Mouse (Mus musculus) liver, adult 2 months (tissue): ENCODE results near the gene Snrnp200.

Experiments
- CTCF ChIP-seq: fragments of 200-500 bp; IDR thresholded peaks from 2 replicates; pipeline ENCODE4 v1.5.1; 2011; ENCODE audit warnings: low read depth, low read length, control low read depth
- POLR2A ChIP-seq: fragments of 200-500 bp; IDR thresholded peaks from 2 replicates; pipeline ENCODE4 v1.6.1; 2011; ENCODE audit warnings: low read length, control low read depth; ENCODE audit not compliant: insufficient read depth; ENCODE audit errors: extremely low read depth

DNA sequence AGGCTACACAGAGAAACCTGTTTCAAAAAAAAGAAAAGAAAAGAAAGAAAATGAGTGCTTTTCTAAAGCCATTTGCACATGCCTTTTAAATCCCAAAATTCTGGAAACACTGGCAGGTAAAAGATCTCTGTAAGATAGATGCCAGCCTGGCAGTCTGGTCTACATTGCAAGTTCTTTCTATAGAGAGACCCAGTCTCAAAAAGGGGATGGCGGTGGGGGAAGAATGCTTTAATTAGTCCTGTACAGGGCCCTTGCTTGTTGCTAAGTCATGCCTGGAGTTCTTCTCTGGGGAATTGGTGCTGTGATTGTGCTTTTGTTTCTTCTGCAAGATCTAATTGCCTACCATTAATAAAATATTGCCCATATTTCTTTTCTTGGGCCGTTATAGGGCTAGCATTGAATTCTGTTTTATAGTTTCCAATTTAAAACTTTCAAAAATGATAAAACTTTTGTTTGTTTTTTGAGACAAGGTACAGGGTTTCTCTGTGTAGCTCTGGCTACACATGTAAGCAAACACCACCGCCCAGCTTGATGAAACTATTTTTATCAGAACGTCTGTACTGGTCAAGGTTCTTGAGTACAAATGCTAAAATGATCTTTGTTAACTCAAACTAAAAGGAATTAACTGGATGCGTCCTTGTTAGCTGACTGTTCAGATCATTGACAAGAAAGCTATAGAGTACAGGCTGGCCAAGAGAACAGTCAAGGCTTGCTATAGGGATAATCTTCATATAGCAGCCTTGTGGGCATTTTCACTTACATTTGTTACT is 67.5 kb downstream of the Snrnp200 start:
- TF ChIP-seq CTCF (no peak), POLR2A (no peak)
